Mouse (Mus musculus) megakaryocyte progenitor cell, adult 5-6 weeks (primary cell): ENCODE results near the gene Cacna1d. TPM values are rescaled to one million over a fixed set of nuclear protein-coding genes. Genes with fewer than 3 reads are reported as not detected.
A peak's percentile ranks its signal among the peaks of the same experiment; 100 is the strongest.

Experiments
- ATAC-seq: replicated peaks from 2 replicates; pipeline ENCODE4 v1.8.0; 2016; ENCODE audit warnings: mild to moderate bottlenecking, moderate TSS enrichment, inconsistent platforms; ENCODE audit not compliant: poor library complexity
- total RNA-seq, 2 experiments: library from RNA; stranded (forward) in 1 of 2; stranded (reverse) in 1 of 2; fragments of 157-497, 149-512 nt in 1 of 2; fragments of 200-1000 nt in 1 of 2; gene quantifications; 2 replicates each; pipeline versions ENCODE4 v1.2.3 to v1.2.4; 2015 to 2017

The Cacna1d gene
- total RNA-seq, 2 experiments from 2014 or later, result 0.37 to 0.67 TPM

DNA sequence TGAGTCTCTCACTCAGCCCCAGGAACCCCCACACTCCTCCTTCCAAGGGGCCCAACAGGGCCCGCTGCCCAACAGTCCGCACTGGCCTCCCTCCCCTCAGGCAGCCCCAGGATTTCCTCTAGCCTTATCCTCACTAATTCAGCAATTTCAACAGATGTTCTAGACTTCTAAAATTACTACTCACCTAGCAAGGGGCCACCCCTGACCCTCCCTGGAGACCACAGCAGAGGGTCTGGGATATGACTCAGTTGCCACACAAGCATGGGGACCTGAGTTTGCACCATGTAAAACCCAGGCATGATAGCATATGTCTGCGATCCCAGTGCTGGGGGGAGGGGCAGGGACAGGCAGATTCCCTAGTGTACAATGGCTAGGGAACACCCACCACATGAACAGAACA, 151.1 kb downstream of the Cacna1d start:
- no peak for ATAC-seq

DNA sequence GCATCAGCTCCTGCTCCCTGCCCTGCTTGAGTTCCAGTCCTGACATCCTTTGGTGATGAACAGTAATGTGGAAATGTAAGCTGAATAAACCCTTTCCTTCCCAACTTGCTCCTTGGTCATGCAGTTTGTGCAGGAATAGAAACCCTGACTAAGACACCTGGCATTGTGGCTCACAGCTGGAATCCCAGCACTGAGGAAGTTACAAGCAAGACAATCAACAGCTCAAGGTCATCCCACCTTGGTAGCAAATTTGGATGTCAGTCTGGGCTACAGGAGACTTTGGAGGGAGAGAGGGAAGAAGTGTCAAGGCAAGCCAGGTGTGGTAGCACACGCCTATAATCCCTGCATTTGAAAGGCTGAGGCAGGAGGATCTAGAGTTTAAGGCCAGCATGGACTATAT, 159.4 kb downstream of the Cacna1d start:
- ATAC-seq, result no peak

DNA sequence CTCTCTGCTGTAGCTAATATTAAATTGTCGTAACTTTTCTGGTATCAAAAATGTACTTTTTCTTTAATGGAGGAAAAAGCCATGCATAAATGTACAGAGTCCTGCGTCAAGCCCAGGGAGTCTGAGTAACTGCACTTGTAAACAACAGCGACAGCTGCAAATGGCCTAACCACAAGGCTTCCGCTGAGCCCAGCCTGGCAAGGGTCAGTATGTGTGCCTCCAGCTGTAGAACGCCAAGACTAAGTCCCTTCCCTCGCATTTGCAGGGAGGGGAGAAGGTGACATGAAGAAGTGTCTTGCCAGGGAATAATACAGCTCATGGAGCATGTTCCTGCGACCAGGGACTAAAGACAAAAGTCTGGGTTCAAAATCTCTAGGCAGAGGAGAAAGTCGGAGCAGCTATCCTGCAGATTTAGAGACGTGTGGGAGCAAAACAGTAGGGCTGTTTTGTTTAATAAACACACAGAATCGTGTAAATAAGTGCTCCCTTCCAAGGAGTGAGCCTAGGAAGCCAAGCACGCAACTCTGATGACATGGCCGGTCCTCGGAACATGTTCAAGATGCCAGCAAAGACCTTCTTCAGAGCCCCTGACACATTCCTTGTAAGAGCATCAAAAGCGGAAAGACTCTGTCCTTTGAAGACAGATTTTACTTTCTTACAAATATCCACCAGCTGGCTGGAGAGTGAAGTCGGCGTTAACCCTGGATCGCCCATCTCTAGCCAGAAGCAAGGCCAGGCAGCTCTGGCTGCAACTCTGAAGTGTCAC, 160.7 kb downstream of the Cacna1d start:
- no peak for ATAC-seq

DNA sequence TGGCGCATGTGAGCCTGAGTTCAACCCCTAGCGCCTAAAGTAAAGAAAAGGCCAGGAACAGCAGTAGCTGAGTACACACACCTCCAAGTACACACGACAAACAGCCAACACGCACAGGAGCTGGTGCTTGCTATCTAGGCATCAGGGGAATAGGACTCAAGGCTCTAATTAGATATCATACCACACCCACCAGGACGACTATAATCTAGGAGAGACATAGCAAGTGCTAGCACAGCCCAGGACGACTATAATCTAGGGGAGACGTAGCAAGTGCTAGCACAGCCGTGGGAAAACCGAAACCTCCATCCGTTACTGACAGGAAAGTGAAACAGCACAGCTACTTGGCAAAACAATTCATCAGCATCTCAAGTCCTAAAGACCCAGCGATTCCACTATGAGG, 162.1 kb downstream of the Cacna1d start:
- ATAC-seq, result no peak

DNA sequence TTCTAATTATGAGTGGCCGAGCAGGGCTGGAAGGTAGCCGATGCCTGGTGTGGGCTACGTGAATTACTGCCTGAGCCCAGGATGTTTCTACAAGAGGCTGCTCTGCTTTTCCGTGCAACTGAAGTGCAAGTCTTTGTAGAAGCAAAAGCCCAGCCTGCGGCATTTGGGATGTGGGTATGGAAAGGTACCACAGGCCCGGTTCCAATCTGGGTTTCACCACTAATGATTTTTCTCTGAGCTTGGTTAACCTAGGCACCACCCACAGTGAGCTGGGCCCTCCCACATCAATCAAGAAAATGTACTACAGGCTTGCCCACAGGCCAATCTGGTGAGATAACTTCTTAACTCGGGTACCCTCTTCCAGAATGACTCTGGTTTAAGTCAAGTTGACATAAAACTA, 163.8 kb downstream of the Cacna1d start:
- ATAC-seq, result no peak

DNA sequence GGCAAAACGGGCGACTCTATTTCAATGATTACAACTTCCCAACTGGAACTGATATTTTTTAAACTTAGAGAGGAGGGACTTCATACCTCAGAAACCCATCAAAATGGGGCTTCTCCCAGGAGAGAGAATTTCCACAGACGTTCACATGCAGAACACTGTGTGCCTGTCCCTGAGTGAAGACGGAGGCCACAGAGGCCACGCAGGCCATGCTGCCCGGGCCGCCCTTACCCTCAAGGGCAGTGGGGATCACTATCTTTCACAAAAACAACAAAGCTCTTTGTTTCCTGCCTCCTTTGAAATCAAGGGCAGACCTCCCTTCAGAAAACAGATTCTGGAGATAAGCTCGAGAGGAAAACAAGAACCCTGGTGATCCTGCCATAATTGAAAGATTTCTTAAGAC, 164.2 kb downstream of the Cacna1d start:
- no peak for ATAC-seq

DNA sequence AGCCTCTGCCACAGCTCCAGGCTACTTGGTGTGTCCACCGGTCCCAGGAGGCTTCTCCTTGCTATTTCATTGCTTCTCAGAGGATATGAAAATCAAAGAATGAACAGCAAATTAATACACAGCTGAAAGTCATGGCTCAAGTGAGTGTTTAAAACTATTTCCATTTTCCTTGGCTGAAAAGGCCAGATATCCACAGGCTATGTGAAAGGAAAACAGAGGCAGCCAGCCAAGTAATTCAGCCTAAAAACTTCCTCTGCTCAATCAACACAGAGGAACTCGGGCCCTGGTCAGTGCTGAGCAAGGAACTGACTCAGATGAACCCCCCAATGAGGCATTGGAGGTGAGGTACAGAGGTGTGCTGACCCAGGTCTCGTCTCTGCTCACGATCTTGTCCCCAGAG, 165.0 kb downstream of the Cacna1d start:
- no peak for ATAC-seq

DNA sequence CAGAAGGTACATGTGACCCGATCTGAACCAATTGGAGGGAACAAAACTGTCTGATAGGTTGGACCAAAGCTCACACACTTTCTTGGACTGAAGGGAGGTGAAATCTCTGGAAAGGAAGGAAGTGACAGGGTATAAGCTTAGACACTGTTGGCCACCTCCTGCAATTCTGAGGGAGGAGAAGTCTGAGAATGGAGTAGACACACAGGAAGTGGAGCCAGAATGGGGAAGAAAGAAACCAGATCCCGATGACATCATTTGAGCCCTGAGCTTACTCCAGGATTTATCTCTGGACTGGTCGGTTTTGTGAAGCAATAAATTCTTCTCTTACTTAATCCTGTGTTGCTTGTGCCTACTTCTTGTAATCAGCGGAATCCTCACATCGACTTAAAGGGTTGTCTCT, 166.3 kb downstream of the Cacna1d start:
- peak; percentile 37; the same call in 1 of the 2 replicates for ATAC-seq

DNA sequence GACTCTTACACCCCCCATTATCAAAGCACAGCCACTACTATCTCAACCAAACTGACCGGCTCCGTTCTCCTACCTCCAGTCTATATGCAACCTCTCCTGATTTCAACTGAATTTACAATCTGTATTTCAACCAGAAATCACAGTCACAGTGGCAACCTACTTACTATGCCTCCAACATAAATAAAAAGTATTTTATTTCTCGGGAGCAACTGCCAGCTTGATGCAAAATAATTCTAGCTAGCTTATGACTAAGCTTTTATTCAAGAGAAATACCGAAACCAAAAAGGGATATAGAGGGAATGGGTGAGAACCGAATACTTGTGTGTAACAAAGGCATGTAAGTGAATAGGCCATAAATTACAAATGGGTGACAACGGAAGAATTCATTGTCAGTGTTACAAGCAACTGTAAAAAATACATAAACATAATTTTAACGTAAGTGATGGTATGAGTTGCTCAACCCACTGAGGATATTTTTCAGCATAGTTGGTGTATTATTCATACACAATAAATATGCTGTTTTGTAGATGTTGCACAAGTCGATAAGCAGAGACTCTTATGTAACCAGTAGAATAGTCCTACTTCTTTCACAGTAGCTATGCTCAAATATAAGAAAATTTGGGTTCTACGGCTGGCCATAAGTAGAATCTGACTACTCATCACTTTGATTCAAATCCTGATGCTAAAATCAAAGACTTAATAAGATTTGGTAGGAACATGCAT, 172.4 kb downstream of the Cacna1d start:
- no peak for ATAC-seq

DNA sequence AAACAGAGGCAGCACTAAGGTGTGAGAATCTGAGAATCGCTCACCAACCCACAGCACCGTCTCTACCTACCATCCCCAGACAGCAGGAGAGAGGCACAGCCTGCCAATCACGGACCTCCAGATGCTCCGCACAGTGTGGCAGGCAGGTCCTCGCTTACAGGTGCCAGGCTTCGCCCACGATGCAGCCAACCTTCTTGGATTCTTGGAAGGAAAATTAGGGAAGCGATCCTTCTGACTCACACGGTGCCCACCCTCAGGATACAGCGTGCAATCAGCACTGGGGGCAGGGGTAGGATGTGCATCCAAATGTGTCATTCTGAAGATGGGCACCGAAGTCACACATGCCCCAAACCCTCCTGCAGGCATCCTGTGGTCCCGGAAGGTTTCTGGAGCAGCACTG, 173.0 kb downstream of the Cacna1d start:
- no peak for ATAC-seq

DNA sequence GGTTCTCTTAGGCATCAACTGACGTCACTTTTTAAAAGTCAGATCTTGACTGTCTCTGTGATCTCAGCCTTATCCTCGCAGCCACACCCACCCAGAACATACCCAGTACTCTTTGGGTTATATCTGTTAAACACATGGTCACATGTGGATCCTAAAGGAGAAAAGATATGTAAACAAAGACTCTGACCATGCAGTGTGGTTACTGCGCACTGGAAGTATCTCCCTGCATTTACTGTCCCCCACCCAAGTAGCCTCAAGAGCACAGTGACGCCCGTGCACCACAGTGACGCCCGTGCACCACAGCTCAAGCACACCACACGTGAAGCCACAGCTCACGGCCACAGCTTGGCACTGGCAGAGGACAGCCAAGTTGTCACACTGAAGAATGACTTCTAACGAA, 173.6 kb downstream of the Cacna1d start:
- ATAC-seq, result no peak

DNA sequence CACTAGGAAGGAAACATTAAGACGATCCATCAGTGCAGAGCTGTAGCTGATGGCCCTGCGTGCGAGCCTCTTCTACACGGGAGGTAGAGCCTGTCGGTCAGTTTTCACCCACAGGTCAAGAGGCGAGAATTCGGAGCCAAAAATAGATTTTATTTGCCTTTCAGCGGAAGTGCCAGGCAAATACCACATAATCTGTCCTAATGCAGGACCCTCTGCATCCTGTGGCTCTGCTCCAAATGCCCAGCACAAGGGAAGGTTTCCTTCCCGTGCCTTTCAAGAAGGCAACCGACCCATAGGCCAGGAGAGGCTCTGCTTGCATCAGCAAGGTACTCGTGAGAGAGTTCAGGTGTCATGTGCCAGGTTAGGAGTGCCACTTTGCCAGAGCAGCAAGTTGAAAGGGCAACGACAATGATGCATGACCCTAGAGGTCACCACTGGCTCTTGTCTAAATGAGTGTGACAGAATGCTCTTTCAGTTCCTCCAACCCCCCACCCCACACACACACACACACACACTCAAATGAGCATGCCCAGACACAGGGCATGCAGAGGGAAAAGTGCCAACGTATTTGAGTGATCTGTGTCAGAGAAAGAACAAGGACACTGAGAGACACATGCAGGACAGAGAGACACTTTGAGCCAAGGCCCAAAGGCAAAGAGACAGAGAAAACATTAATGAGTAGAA, 179.9 kb downstream of the Cacna1d start:
- ATAC-seq, result no peak

DNA sequence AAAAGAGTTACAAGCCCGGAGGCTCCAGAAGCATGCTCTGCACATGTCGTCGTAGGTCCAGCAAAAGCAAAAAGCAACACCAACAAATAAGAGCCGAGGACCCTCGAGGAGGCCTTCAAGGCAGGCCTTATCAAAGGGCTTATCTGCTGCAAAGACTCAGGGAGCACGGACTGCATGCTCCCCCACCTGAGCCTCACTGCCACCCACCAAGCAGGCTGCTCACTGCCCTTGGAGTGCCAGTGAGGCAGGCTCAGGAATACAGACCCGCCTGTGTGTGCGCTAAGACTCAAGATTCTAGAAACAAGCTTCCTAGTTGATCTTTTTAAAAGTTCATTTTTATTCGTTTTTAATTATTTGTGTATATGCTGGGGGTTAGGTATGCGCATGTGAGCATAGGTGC, 181.0 kb downstream of the Cacna1d start:
- no peak for ATAC-seq

DNA sequence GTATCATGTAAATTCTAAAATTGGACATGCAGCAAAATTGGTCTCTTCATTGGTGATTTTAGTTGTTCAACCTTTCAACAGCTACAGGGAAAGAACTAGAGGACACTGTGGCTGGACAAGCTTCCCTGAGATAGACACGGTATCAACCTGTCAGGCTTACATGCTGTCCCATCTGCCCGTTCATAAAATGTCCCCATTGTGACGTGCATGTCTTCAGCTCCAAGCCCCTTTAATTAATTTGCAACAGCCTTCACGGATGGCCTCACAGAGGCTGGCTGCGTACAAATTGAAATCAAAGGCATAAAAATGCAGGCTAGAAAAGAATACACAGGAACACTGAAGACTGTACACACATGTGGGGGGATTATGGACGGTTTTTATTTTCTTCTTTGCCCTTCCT, 185.0 kb downstream of the Cacna1d start:
- no peak for ATAC-seq

DNA sequence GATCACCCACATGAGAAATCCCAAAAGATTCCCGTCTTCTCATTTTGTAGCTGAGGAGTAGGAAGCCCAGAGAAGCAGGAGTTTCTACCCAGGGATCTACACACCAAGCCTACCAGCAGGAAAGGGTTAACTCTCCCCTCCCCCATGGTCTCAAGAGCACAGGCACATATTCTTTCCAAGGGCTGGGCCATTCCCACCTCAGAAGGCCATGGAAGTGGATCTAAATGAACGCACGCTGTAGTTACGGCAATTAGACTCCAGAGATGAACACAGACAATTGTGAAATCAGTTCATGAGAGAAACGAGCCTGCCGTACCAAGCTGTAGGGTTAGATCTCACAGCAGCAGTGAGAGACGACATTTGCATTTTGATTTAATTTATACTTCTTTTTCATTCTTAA, 191.3 kb downstream of the Cacna1d start:
- no peak for ATAC-seq

DNA sequence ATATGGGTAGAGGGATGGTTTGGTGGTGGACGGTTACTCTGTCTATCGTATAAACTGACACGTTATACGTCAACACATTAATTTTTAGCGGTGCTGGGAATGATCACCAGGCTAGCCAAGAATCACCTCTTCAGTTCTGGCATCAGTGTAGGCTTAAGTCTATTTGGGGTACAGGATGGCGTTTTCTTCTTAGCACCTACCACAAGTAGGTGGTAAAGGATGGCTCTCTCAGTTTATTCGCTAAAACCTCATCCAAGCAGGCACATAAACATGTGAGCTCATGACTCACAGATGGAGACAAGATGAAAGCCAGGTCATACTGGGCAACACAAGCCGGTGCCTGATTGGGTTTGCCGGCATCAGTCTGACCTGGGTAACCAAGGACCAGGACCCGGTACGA, 193.8 kb downstream of the Cacna1d start:
- ATAC-seq, result no peak

DNA sequence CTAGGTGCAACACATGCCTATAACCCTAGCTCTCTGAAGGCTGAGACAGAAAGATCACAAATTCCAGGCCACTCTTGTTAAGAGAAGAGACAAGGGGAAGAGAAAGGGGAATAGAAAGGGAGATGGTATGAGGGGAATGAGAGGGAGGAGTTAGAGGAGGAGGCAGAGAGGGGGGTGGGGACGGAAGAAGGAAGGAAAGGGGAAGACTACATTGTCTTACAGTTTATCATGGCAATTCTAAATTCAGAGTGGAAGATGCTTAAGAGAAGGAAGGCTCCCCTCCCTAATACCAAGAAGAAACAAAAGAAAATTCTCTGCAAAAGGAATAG, 199.2 kb downstream of the Cacna1d start:
- ATAC-seq, result peak; percentile 34; the same call in 1 of the 2 replicates

DNA sequence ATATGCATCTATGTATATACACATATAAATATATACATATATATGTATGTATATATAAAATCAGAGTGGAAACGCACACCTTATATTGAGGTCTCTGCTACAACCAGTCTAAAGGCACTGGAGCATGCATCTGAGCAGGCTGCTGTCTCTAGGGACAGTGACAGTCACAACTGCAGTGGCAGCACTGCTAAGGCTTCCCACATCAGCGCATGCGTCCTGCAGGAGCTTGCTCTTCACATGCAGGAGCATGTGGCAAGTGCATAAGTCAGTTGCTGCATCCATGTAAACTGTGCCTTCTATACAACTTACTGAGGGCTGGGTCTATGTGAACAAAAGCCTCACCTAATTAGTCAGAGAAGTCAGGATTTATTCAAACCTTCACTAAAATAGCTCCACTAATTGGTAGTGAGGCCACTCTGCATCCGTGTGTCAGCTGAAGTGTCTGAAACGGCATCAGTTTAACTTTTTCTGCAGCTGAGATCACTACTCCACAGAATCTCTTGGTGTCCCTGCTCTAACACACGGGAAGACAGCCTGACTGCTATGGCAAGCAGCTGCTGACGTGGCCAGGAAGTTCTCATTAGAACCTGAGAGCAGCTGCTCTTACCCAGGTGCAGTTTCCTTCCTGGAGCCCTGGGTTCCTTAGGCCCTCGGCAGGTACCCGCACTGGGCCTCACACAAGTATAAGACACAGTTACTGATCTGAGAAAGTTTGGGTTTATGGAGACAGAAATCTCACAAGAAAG, 199.7 kb downstream of the Cacna1d start:
- ATAC-seq, result no peak

DNA sequence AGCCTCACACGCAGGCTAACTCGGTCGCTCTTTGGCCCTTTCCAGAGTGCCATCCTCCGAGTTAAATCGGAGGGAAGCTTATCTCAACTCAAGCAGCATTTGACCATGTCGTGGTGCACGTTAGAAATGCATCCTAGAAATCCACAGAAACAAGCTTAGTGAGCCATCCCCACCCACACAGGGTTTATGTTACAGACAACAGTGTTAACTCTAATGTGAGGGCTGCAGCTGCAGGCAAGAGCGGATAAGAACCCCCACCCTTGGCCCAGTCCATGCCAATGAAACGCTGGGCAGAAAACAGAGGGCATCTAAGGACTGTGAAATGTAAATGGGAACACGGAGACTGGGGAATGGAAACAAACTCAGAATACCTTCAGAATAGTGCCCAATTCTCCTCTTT, 206.8 kb downstream of the Cacna1d start:
- no peak for ATAC-seq

DNA sequence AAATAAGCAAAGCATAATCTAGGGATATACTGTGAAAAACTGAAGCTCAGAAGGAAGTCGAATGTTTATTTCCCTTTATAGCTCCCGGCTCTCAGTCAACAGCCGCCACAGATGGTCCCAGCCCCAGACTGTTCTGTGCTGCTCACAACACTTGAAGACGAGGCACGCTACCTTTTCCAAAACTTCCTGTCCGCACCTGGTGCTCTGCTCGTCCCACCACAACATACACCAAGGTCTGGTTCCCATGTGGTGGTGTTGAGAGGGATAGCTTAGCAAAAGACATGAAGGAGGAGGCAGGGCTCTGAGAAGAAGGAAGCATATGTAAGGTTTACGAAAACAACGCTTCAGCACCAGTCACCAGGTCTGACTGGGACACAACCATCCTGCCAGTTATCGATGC, 207.2 kb downstream of the Cacna1d start:
- no peak for ATAC-seq

DNA sequence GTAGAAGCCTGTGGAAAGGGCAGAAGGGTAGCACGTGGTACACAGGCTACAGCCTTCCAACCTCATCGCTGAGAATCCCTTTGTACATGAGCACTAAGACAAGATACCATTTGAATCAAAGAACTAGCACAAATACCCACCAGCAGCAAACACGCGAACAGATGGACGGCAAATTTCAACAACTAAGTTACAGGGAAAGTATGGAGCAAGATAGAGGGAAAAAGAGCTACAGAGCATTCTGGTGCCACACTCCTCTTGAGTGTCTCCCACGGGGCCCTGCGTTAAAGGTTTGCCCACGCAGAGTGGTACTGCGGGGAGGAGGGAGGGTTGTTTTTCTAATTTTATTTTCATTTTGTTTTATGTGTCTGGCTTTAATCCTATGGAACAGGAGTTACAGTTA, 215.7 kb downstream of the Cacna1d start:
- ATAC-seq, result no peak
